21 mouse cellular contexts compared by ENCODE assay signal in the genomic region with DNA sequence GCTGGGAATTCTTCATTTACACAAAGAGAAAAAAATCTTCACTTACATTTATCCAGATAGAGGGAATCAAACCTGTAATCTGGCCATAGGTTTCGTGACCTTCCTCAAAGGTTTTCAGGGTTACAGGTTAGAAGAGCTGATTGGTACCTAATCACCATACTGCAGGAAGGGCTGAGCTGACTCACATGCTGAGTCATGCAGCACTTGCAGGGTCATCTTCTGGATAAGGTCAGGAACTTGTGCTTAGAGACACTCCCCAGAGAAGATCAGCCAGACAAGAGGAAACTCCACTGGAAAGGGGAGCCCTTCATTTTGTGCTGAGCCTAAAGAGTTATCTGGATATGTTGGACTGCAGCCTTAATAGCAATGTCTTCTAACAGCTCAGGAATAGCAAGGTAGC.
DNase-seq lines count a peak whose midpoint lies in the region; ATAC-seq and TF ChIP-seq lines count a peak whose summit lies in the region.
"Had no signal": no experiment of that assay in that cellular context is flagged by ENCODE, and none has a peak within 500 bp of the region (broad histone marks: within the 10 kb centered on the region; RNA-seq: fewer than 3 reads in every experiment).

No protein-coding gene starts in this region.

- no peak for ATAC-seq in monocyte, adult 5-6 weeks (replicated peaks; ENCODE audit: insufficient number of reproducible peaks, low FRiP score, low TSS enrichment, poor library complexity, severe bottlenecking)
- ATAC-seq: activated CD4-positive, CD25-positive, alpha-beta regulatory T cell, adult 4 months; forebrain, embryonic 16.5 days; intestine, embryonic 16.5 days had no signal

- peaks cover 0 to 8% of the 10 kb centered on the region in 2 experiments; a peak in 2 of 4 replicates for H3K4me1 ChIP-seq in CH12.LX (ENCODE audit: control insufficient read depth in 1 of 2, insufficient read depth in 2 of 2)
- H3K4me1 ChIP-seq: forebrain, embryonic 12.5 days; heart, embryonic 12.5 days; hindbrain, embryonic 15.5 days had no signal

- no peak overlapping the region for H3K9ac ChIP-seq in CH12.LX (ENCODE audit: insufficient read depth, low read depth)
- H3K9ac ChIP-seq: embryonic facial prominence, embryonic 13.5 days; forebrain, embryonic 12.5 days; heart, embryonic 12.5 days; hindbrain, embryonic 15.5 days had no signal

- no peaks in the 10 kb centered on the region for H3K27me3 ChIP-seq in CH12.LX (replicated peaks)
- H3K27me3 ChIP-seq: embryonic facial prominence, embryonic 13.5 days; forebrain, embryonic 12.5 days; heart, embryonic 12.5 days; hindbrain, embryonic 15.5 days had no signal

- no peak overlapping the region for H3K4me2 ChIP-seq in CH12.LX (ENCODE audit: insufficient read depth, low read depth, poor library complexity, severe bottlenecking)
- H3K4me2 ChIP-seq: embryonic facial prominence, embryonic 13.5 days; forebrain, embryonic 12.5 days; heart, embryonic 12.5 days; hindbrain, embryonic 15.5 days had no signal

- in situ Hi-C loops in CH12.LX (cut with MboI; ENCODE audit: low pct_ligation_motif_present, low pct_unique_long_range_greater_than_20kb, low sequenced_read_pairs) = no loop called here

- TF ChIP-seq RAD21 in CH12.LX (IDR thresholded peaks at IDR 0.05; ENCODE audit: low read depth, low read length) = no peak

- H3K79me2 ChIP-seq in CH12.LX (replicated peaks; ENCODE audit: control insufficient read depth, extremely low read depth, insufficient read depth, poor library complexity, severe bottlenecking) = no peaks in the 10 kb centered on the region

- dilution Hi-C loops in CH12.LX (cut with MboI; ENCODE audit: extremely low pct_ligation_motif_present, extremely low pct_unique_long_range_greater_than_20kb, low sequenced_read_pairs) = no loop called here

- TF ChIP-seq EP300 in CH12.LX (IDR thresholded peaks at IDR 0.05; ENCODE audit: low read length) = no peak

- H3K36me3 ChIP-seq in CH12.LX (replicated peaks in 1 of 2; ENCODE audit: control insufficient read depth in 1 of 2, insufficient read depth in 1 of 2, low read length in 1 of 2) = no peaks in the 10 kb centered on the region
- H3K36me3 ChIP-seq: embryonic facial prominence, embryonic 13.5 days; forebrain, embryonic 12.5 days; G1E; heart, embryonic 12.5 days; hindbrain, embryonic 15.5 days had no signal

- no peak overlapping the region for H3K27ac ChIP-seq in CH12.LX (ENCODE audit: insufficient read depth, low read depth)
- H3K27ac ChIP-seq: embryonic facial prominence, embryonic 13.5 days; forebrain, embryonic 12.5 days; heart, adult 2 months; hindbrain, embryonic 15.5 days had no signal

- H3K9me3 ChIP-seq in CH12.LX (replicated peaks; ENCODE audit: low read length) = no peaks in the 10 kb centered on the region
- H3K9me3 ChIP-seq: embryonic facial prominence, embryonic 13.5 days; forebrain, embryonic 12.5 days; G1E; heart, embryonic 12.5 days; hindbrain, embryonic 15.5 days had no signal

- DNase-seq in 3T3-L1 (ENCODE audit: low read depth, low spot score) (peak; percentile 51), CH12.LX (ENCODE audit: extremely low read depth) (peak; percentile 22), ZHBTc4 (ENCODE audit: low read depth, low spot score) (peak; percentile 13)
- peak; percentile 29 for DNase-seq in adrenal gland, postnatal 14 days
- DNase-seq in right cerebral cortex, postnatal 25 days = no peak
- no peak for DNase-seq in B cell, adult 2 months
- DNase-seq: cerebellum, adult 11-12 months; cerebellum, adult 9-10 months; cerebellum, postnatal 36 days; gastrocnemius, postnatal 10 days; heart, adult 2 months; kidney, adult 2 months had no signal

- TF ChIP-seq CTCF in CH12.LX (conservative IDR thresholded peaks at IDR 0.05 in 1 of 2, IDR thresholded peaks at IDR 0.05 in 1 of 2; ENCODE audit: low read depth in 2 of 2, low read length in 2 of 2) = no peak

- H3K4me3 ChIP-seq in CH12.LX (replicated peaks in 1 of 3; ENCODE audit: low read depth in 2 of 3, low read length in 2 of 3, poor library complexity in 1 of 3) = no peak overlapping the region
- H3K4me3 ChIP-seq: embryonic facial prominence, embryonic 13.5 days; forebrain, embryonic 12.5 days; heart, adult 2 months; heart, embryonic 12.5 days; hindbrain, embryonic 15.5 days had no signal

- TF ChIP-seq POLR2A in CH12.LX (IDR thresholded peaks at IDR 0.05; ENCODE audit: low read depth, low read length) = no peak

TF ChIP-seq in CH12.LX, 34 proteins besides CTCF, POLR2A, EP300 and RAD21:
- TF ChIP-seq MAFK (IDR thresholded peaks at IDR 0.05; ENCODE audit: insufficient replicate concordance, low read length) (peak; percentile 37; the same call in 1 of the 2 replicates), ZNF384 (IDR thresholded peaks at IDR 0.05; ENCODE audit: low read depth, low read length) (no peak)

Comparison
In these comparisons a context has a peak if more than half of its experiments do, and no peak if none do; other contexts are left out.
1. DNase-seq: peak in 3T3-L1 (single experiment), CH12.LX (single experiment), ZHBTc4 (single experiment) and adrenal gland, postnatal 14 days (single experiment); none in right cerebral cortex, postnatal 25 days (single experiment) and B cell, adult 2 months (0 of 2).